Mouse (Mus musculus): ENCODE measurements around the gene Dip2c.

DNA sequence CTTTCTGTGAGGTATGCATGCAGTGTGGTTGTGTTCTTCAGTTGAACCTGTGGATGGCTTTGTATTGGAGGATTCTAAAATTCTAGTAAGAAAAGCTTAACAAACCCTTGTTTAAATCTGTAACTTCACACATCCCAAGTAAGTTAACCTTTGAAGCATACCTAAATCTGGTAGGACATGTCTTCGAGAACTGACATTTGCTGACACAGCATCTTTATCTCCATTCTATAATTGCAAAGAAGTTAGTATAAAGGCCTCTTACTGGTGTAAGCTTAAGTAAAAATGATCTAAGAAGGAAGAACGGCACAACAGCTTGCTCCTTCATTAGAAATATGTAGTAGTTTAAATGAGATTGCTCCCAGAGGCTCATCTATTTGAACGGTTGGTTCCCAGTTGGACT, 71.1 kb downstream of the Dip2c start:
- TF ChIP-seq HCFC1 (IDR thresholded peaks at IDR 0.05; ENCODE audit: borderline replicate concordance, insufficient read depth, low read length) (no peak), ZC3H11A (IDR thresholded peaks at IDR 0.05; ENCODE audit: borderline replicate concordance, low read depth, low read length) (no peak)

All from ES-E14 (cell line).